In genomic region chr7:89156629-89157028, GRCm38 (mm10) we compare ENCODE assay signal across 22 mouse cellular contexts.
"Had no signal": no experiment of that assay in that cellular context is flagged by ENCODE, and none has a peak within 500 bp of the region (broad histone marks: within the 10 kb centered on the region; RNA-seq: fewer than 3 reads in every experiment).

No protein-coding gene starts in this region.

- ATAC-seq: liver, embryonic 12.5 days had no signal

- H3K4me2 ChIP-seq: limb, embryonic 12.5 days; liver, embryonic 12.5 days; liver, embryonic 15.5 days; lung, embryonic 15.5 days; midbrain, embryonic 11.5 days had no signal

- H3K4me1 ChIP-seq: liver, embryonic 12.5 days had no signal

- H3K4me3 ChIP-seq: layer of hippocampus, adult 2 months; limb, embryonic 12.5 days; liver, embryonic 12.5 days; liver, embryonic 15.5 days; lung, embryonic 15.5 days had no signal

- H3K27me3 ChIP-seq: limb, embryonic 12.5 days; liver, embryonic 12.5 days; liver, embryonic 15.5 days; lung, embryonic 15.5 days had no signal

- H3K27ac ChIP-seq: layer of hippocampus, adult 2 months; liver, embryonic 12.5 days; liver, embryonic 15.5 days; lung, embryonic 15.5 days; stomach, postnatal 0 days had no signal

- H3K9ac ChIP-seq: limb, embryonic 12.5 days; liver, embryonic 12.5 days; liver, embryonic 15.5 days; lung, embryonic 15.5 days had no signal

- DNase-seq: kidney, adult 9 months; kidney, postnatal 14 days; kidney, postnatal 4 days; layer of hippocampus, adult 9-11 months; liver; lung, adult 18-20 months; lung, postnatal 10 days; lung, postnatal 36 days; midbrain, embryonic 14.5 days; right cerebral cortex, adult 18-20 months; right cerebral cortex, postnatal 14 days; right cerebral cortex, postnatal 4 days; thymus, adult 2 months; thymus, postnatal 14 days; thymus, postnatal 4 days had no signal

- H3K9me3 ChIP-seq: limb, embryonic 12.5 days; liver, embryonic 12.5 days; liver, embryonic 15.5 days; lung, embryonic 15.5 days had no signal
